Mouse (Mus musculus) mouse embryonic stem cell (cell line): Measurements from ENCODE around the gene Chn2.
"Not testable (repeated sequence)": the region's sequence is repeated elsewhere in the genome, so short reads cannot be mapped to it uniquely, and the experiment has no call there.

Experiments used
- in situ Hi-C, 2 experiments: fragments of 300-500 bp; cut with MboI; formaldehyde crosslinking; loops; 1 replicate in 1 of 2; 3 replicates in 1 of 2; pipeline ENCODE4 v1.14.3; 2019 to 2020; ENCODE audit warnings: low sequenced_read_pairs in 2 of 2, low pct_unique_long_range_greater_than_20kb in 1 of 2, mixed read lengths in 1 of 2; ENCODE audit not compliant: unreplicated experiment in 1 of 2

The Chn2 gene

DNA sequence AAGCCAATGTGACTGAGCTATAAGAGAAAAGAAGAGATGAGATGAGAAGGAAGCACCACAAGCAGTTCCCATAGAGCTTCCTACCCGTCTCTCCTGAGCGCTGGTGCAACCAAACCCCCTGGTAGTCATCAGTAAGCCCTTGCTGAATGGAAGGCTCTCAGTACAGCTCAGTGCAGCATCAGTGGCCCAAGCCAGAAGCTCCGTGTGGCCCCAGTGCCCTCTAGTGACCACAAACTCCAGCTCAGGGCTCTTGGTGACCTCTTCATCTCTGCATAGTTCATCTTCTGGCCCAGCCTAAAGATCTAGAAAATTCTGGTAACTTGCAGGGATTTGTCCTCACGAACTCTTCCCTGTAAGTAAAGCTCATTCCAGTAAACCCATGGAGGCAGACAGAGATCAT, 125.4 kb downstream of the Chn2 start:
- in situ Hi-C loops = no loop called here

DNA sequence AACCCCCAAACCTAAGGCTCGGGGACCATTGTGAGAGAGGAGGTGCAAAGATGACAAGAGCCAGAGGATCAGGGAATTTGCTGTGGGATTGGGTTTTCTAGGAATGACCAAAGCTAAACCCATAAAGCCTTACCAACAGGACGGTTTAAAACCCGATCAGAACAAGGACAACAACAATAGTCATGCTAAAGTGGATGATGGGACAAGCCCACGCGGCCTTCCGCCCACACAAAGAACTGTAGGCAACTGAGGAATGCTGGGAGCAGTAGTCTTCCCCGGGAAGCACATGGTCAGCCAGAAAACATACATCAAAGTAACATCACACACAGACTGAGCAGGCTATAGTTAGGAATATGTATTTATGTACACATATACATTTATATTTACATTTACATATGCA, 125.9 kb downstream of the Chn2 start:
- in situ Hi-C loops = no loop called here

DNA sequence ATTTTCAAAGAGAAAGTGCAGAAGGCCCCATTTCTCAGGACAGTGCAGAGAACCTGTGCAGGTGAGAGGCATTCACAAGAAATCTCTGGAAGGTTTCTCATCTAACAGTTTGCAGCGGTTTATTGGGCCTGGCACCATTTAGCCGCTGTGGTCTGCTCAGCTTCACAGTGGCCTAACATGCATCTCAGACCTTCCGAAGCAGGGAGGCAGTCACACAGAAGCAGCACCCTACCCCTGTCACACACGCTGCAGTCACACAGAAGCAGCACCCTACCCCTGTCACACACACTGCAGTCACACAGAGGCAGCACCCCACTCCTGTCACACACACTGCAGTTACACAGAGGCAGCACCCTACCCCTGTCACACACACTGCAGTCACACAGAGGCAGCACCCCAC, 126.5 kb downstream of the Chn2 start:
- in situ Hi-C loops = no loop called here

DNA sequence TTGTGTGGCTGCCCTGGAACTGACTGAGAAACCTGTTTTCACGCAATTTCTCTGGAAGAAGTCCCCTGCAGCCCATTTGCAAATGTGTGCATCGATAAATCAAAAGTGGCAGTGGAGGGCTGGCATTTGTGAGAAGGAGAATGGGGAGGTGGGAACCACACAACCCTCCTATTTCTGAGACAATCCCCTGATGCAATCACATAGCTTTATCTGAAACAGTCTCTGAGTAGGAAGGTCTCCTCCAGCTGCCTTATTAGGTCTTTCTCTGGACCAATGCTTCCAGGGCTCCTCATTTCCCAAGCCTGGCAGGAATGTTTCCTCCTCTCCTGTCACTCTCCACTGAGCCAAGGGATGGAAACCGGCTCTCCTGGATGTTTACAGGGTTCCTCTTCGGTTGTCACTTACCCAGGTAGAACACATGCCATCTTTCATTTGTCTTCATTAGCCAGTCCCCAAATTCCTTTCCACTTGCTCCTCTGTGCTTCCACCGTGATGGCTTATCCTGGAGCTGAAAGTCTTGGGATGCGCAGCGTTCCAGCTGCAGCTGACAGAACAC, 127.7 kb downstream of the Chn2 start:
- in situ Hi-C loops = no loop called here

DNA sequence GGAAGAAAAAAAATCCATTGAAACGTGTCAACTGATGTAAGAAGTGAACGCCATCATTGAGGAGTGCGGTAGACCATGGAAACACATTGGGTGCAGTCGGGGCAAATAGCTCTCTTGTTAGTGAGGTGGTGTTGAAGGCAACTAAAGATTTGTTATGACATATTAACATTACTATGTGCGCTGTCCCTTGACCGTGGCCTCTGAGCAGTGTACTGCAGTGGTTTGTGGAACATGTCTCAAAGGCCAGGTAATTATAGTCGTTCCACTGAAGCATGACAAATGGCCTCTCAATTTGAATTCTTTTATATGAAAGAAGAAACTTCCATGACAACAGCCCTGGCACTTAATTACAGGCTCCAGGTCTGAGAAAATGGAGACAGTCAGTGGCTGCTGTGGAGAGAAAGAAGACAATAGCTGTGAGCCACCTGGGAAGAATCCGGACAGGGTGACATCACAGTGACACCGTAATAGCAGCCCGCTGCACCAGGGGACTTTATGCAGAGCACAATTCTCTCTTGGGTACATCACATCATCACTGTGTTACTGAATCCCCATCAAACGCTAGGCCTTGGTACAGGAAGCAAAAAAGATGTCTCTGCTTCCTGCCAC, 131.0 kb downstream of the Chn2 start:
- in situ Hi-C loops = no loop called here

DNA sequence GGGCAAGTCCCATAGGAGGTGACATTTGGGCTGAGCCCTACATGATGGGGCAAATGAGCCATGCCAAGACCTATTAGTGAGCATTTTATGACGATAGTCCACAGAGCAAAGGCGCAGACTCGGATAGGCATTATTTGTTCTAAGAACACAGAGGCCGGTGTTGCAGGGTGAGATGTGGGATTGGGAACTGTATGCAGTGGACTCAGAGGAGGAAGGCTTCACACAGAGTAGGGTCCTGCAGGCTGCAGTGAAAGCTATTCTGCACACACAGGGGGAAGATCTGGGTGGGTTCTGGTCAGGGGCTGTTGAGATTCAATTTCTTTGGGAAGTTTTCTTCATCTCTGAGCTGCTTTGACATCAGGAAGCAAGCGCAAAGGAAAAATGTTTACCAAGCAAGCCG, 132.0 kb downstream of the Chn2 start:
- in situ Hi-C loops = no loop called here

DNA sequence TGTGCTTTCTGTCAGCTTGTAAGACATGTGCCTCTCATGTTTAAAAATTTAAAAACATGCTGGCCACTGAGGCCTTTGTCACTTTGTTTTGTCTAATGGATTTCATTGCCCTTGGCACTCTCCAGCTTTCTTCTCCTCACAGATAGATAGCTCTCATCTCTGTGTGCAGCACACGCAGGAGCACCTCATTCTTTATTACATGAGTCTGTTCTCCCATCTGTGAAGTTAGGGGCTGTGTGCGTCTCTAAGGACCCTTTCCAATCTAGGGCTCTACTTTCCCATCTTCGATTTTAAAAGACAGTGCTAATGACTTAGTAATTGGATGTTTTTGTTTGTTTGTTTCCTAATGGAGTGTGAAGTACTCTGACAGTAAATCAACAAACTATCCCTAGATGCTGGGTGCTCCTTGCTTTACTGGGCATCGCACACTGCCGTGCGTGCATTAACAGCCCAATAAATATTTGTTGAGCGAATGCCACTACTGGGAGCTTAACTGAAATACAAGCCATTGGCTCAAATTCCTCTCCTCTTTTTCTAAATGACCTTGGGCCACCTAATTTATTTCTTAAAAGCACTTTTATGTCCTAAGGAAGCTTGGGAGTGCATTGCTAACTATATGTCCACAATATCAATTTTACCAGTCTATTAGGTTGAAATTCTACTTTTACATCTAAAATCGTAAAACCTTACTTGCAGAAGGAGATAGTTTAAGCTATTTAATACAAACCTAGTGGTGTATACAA, 136.3 kb downstream of the Chn2 start:
- in situ Hi-C loops = no loop called here

DNA sequence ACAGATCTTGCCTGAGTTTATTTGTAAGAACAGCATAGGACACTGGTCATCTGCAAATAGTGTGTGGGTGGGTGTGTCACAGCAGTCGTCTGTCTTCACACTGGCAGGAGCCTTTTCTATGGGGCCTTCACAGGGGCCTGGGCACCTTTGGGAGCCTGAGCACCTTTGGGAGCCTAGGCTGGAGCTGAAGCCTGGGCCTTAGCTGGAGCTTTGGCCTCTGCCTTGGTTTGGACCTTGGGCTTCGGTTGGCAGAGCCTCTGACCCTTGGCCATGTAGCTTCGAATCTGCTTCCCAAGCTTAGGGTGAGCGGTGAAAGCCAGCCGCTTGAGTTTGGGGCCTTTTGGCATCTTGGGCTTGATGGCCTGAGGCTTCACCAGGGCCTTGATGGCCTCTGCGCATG, 137.7 kb downstream of the Chn2 start:
- in situ Hi-C loops = not testable (repeated sequence)

DNA sequence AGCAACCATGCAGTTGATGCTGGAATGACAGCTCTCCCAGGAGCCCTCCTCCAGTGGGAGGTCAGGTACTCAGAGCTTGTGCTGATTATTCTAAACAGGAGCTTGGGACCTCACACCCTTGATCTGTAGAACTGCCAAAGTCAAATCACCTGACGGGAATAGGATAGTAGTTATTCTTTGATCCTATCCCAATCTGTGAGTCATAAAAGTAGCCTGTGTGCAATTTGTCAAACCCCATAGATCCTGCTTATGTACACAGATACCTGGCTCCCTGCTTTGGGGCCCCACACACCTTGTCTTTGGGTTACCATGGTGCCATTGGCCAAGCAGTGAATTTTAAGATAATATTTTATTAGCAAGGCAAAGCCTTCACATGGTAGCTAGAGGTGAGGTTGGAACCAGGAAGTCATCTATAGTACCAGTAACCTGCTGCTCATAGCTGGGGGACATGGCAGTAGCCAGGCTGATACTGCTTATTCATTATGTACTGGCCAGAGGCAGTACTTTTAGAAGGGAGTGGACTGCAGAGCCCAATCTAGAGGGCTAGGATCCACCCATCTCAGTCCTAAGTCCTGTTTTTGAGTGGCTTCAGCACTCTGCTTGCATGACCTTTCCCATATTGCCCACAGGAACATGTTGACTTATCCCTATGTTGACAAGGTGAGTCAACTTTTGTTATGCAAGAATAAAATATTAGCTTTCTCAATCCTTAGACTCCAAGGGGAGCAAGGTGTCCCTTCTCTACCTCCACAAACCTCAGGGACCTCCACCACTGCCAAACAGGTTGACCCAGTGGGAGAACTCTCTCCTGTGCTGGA, 139.9 kb downstream of the Chn2 start:
- in situ Hi-C loops = no loop called here

DNA sequence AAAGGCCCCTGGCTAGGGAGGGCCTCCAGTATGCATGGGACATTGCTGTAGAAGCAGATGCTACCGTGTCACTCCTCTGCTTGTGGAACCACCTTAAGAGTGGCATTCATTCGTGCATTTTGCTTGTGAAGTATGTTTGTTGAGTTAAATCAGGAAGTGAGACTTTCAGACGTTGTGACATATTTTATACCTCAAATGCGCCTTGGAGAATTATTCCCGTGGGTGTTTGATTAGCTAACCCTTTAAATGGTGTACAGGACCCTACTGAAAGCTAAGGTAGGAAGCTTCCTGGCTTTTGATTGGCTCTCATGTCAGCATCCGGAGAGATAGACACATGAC, 140.5 kb downstream of the Chn2 start:
- in situ Hi-C loops = no loop called here

DNA sequence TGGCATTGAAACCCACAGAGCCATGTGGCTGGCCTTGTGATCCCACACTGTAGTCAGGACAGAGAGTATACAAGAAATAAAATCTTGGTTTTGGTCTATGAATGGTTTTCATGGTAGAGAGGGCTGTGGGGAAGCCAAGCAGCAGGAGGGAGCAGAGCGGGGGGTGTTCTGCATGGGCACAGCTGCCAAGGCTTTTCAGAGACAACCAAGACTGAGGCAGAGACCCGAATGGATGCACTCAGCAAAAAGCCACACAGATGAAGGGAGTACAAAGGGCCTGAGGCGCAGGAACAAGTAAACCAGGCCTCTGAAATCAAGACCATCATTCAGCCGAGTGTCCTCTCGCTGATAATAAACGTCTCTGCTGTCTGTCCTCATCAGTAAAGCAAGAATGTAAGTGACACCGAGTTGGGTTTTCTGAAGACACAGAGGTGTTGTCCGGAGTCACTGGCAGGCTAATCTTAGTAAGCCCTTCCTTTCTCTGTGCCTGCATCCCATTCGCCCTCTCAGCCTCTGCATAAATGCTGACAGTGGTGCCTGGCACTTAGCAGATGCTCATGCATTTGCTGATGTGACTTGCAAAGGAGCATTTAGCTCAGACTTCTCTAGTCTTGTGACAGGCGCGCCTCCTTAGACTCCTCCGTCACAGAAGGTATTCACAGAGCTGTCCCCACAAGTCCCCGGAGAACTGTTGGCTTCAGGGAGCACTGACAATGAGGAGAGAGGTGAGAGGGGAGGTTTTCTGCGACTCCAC, 144.6 kb downstream of the Chn2 start:
- in situ Hi-C loops = no loop called here

DNA sequence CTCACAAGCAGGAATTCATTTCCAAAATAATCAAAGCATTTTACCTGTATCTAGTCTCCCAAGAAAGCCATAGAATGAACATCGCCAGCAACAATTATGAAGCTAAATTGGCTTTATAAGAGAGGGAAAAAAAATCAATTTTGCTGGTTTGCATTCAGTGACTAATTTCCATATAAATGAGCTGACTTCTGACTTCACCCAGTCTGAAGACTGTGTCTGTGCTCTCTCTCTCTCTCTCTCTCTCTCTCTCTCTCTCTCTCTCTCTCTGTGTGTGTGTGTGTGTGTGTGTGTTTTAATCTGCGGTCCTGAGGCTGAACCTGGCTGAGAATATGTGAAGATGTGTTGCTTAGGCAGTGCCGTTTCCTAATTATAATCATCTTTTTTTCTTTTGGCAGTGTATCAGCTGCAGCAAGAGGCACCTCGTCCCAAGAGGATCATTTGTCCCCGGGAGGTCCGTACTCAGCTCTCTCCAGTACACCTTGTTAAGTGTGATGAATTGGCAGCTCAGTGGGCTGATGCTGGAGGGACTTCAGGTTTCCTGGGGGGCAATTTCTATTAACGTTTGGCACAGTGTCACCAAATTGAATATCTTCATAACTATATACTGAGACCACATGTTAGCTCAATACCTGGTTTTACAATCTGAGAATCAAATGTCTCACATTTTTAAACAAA, 154.4 kb downstream of the Chn2 start:
- in situ Hi-C loops = no loop called here

DNA sequence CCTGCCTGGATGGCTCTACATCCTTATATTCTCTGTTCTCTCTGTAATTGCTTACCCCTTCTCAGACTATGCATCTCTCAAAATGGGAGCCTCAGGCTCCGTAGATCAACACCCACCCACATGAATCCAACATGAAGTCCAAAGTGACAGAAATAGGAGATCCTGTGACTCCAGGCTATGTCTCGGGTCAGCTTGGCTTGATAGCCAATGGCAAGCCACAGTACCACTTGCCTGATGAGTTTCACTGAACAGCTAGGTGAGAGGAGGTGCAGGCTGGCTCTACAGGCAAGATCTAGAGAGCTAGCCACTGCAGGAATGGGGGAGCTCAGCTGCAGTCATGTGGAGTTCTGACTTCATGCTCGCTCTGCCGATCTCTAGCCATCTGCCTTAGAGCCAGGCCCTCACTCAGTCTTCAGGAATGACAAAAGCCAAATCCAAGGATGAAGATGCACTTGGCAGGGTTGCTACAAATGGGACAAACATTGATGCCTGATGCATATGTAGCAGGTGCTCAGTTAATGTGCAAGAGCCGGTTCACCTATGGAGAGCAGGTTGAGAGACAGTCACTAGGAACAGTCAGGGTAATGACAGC, 158.6 kb downstream of the Chn2 start:
- in situ Hi-C loops = no loop called here

DNA sequence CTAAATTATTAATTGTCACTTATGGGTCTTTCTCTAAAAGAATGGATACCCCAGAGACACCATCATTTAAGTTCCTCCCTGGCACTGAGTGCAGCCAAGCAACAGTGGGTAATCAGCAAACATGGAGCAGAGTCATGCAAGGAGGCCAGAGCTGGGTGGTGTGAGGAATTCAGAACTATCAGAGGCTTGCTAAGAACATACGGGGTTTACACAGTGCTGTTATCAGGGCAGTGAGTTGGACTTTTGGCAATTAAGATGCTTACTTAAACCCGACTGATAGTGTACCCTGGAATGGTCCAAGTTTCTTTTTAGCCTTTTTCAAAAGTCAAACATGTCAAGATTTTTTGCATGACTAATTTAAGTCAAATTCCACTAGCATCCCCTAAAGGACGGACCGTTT, 160.2 kb downstream of the Chn2 start:
- in situ Hi-C loops = no loop called here

DNA sequence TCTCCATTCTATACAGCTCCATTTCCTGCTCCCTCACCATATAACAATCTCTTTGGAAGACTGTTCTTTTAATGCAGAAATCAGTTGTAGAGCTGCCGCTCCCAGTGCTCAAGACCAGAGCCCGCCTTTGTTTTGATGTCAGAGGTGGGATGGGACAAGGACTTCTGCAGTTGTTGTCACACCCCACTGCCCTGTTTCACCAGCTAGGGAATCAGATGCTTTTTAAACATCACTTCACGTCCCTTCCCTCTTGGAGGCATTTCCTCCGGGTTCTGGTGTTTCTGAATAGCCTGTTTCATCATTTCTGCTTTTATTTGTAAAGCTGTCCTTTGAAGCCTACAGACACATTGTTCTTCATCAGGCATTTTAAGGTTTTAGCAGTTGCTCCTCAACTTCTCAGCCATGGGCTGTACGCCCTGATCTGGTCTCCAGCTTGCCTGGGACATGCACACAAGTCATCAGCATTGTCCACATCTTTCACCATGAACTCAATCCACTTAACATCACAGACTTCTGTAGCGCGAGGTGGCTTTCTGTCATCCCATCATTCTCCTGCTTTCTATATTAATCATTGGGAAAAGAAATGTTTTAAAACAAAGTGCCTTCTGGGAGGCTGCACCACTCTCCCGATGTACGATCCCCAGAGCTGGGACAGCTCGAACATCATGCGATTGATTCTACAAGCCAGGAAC, 160.8 kb downstream of the Chn2 start:
- in situ Hi-C loops = no loop called here

DNA sequence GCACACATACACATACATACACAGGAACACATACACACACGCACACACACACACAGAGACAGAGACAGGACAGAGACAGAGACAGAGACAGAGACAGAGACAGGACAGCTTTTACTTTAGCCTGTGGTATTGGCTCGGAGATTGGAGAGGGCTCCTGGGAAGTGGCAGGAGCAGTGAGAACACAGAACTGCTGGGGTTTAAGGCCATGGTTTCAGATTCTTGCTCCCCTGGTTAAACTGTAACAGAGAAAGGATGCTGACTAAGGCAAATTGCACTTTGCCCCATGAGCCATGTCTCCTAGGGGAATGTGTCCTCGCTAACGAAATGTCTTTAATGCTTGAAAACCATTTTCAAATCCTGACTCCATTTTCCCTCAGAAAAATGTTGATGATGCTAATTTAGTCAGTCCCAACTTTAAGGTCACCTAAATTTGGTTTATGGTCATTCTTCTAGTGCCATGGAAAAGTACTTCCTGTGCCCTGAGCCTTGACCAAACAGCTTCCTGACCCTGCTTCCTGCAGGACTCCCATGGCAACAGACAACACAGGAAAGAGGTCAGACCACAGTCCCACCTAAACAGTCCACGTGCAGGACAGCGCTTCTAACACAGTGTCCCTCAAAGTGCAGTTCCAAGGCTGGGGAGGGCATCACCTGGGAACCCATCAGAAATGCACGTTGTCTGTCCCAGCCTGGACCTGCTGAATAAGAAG, 163.1 kb downstream of the Chn2 start:
- in situ Hi-C loops = no loop called here

DNA sequence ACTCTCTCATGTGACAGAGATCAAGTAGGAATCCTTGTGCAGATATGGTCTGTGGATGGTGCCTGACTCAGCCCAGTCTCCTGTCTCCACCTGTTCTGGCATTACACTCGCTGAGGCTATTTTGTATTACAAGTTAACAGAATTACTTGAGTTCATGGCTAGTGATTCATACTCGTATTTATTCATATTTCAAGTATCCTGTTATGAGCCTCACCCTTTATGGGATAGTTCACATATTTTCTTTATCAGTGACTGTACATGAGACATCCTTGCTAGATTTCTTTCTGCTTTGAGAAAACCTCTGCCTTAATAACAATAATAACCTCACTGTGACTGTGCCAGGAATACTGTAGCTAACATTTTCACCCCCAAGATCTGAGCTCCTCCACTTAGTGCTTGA, 164.0 kb downstream of the Chn2 start:
- in situ Hi-C loops = no loop called here
